In the genomic region with DNA sequence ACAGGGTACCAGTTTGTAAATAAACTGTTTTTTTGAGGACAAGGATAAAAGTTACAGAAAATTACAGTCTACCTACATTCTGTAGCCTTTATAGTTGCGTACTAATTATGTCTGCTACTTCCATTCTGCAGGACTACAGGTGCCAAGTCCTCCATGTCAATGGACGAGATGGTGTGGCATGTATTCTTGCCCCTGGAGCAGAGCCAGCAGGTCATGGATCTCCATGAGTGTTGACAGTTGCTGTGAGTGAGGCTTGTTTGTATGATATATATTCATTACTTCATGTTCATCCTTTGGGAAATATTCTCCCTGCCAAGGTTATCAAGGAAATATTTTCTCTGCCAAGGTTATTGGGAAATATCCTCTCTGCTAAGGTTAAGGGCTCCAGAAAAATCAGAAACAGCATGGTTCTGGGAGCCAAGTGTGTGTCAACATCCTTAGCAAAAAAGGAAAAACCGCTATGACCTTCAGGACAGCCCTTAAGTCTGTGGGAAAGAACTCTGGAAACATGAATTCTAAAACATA, we compare ENCODE assay signal across 28 mouse cellular contexts. TPM values are rescaled to one million over a fixed set of nuclear protein-coding genes. Genes with fewer than 3 reads are reported as not detected.
DNase-seq lines count a peak whose midpoint lies in the region; ATAC-seq and TF ChIP-seq lines count a peak whose summit lies in the region.
"Had no signal": no experiment of that assay in that cellular context is flagged by ENCODE, and none has a peak within 500 bp of the region (broad histone marks: within the 10 kb centered on the region; RNA-seq: fewer than 3 reads in every experiment).

No protein-coding gene starts in this region.

- TF ChIP-seq POLR2A in lung, adult 2 months (IDR thresholded peaks at IDR 0.05; ENCODE audit: borderline replicate concordance, extremely low read depth, low read depth, low read length): no peak

- H3K27ac ChIP-seq in forebrain, postnatal 0 days (ENCODE audit: low read depth, low read length): no peak overlapping the region
- H3K27ac ChIP-seq: forebrain, embryonic 13.5 days; hindbrain, postnatal 0 days; limb, embryonic 12.5 days; liver, embryonic 15.5 days had no signal

- no peak overlapping the region for H3K9ac ChIP-seq in forebrain, postnatal 0 days
- H3K9ac ChIP-seq: forebrain, embryonic 13.5 days; limb, embryonic 12.5 days; liver, embryonic 15.5 days had no signal

- no peaks in the 10 kb centered on the region for H3K27me3 ChIP-seq in forebrain, postnatal 0 days (ENCODE audit: insufficient read depth, low read length)
- H3K27me3 ChIP-seq: forebrain, embryonic 13.5 days; limb, embryonic 12.5 days; liver, embryonic 15.5 days had no signal

- no peak overlapping the region for H3K4me3 ChIP-seq in lung, adult 2 months (replicated peaks; ENCODE audit: extremely low read depth, low read depth, low read length)
- H3K4me3 ChIP-seq in forebrain, postnatal 0 days (ENCODE audit: low read depth, low read length): no peak overlapping the region
- H3K4me3 ChIP-seq: forebrain, embryonic 13.5 days; limb, embryonic 12.5 days; liver, embryonic 15.5 days had no signal

- intact Hi-C loops in heart, postnatal 14 days (cut with DNase I): no loop called here
- intact Hi-C loops in left cerebral cortex, postnatal 36 days (cut with DNase I): no loop called here

- H3K36me3 ChIP-seq in forebrain, postnatal 0 days (ENCODE audit: insufficient read depth): no peaks in the 10 kb centered on the region
- H3K36me3 ChIP-seq: limb, embryonic 12.5 days; liver, embryonic 15.5 days had no signal

- ATAC-seq in forebrain, postnatal 0 days: no peak
- ATAC-seq: forebrain, embryonic 13.5 days; hindbrain, postnatal 0 days; intestine, postnatal 0 days had no signal

- H3K9me3 ChIP-seq in forebrain, postnatal 0 days (ENCODE audit: low read length): no peaks in the 10 kb centered on the region
- H3K9me3 ChIP-seq: forebrain, embryonic 13.5 days; liver, embryonic 15.5 days had no signal

- H3K4me2 ChIP-seq in forebrain, postnatal 0 days (ENCODE audit: low read depth): no peak overlapping the region
- H3K4me2 ChIP-seq: forebrain, embryonic 13.5 days; heart, embryonic 11.5 days; limb, embryonic 12.5 days; liver, embryonic 15.5 days; midbrain, embryonic 11.5 days had no signal

- WGBS in lung, adult 2 months: 49% methylated on average over 3 of the region's 3 CpGs
- 76% methylated on average over 3 of the region's 3 CpGs for WGBS in forebrain, postnatal 0 days

- DNase-seq in heart, postnatal 14 days: peak; percentile 3
- no peak for DNase-seq in heart, postnatal 4 days
- DNase-seq in lung, adult 2 months: peak; percentile 8
- DNase-seq in lung, postnatal 4 days: no peak
- peak; percentile 74 to 76 for DNase-seq in adrenal gland, postnatal 36 days
- no peak for DNase-seq in left cerebral cortex, postnatal 36 days (ENCODE audit: low spot score in 2 of 2)
- DNase-seq in forebrain, postnatal 0 days: no peak
- DNase-seq: cerebellum, adult 2 months; gastrocnemius, postnatal 10 days; right cerebral cortex, adult 18-20 months; thymus, postnatal 14 days had no signal

- no peak for TF ChIP-seq CTCF in lung, adult 2 months (IDR thresholded peaks at IDR 0.05; ENCODE audit: insufficient read depth, low read length)
- no peak for TF ChIP-seq CTCF in forebrain, postnatal 0 days (IDR thresholded peaks at IDR 0.05; ENCODE audit: low read depth)

- no peaks in the 10 kb centered on the region for H3K4me1 ChIP-seq in lung, adult 2 months (ENCODE audit: control insufficient read depth, insufficient read depth, low read length)
- no peaks in the 10 kb centered on the region for H3K4me1 ChIP-seq in forebrain, postnatal 0 days (ENCODE audit: insufficient read depth)
- H3K4me1 ChIP-seq: forebrain, embryonic 13.5 days; limb, embryonic 12.5 days; liver, embryonic 15.5 days had no signal

RNA-seq across cellular contexts. Expression of gene Olfr995, which starts 23.4 kb away (rescaled TPM):
- not detected for total RNA-seq in heart, postnatal 14 days (2021)
- not detected for total RNA-seq in heart, postnatal 4 days (2021)
- not detected in 2 replicates for polyA plus RNA-seq in lung, adult 2 months (2012; rRNA removed)
- not detected for total RNA-seq in adrenal gland, postnatal 36 days (2021)
- not detected for total RNA-seq in left cerebral cortex, postnatal 36 days (2021)
- total RNA-seq in forebrain, postnatal 0 days (2014; rRNA removed): not detected in 2 replicates
- not detected in 2 replicates for polyA plus RNA-seq in forebrain, postnatal 0 days (2015; fragmentation: Nextera tagmentation; extraction: Ambion mirVana)
- total RNA-seq: gastrocnemius, postnatal 10 days; hematopoietic stem cell, adult 5-6 weeks; hindbrain, postnatal 0 days; layer of hippocampus, postnatal 10 days; left cerebral cortex, adult 8-10 months; monocyte, adult 5-6 weeks had no signal
- polyA plus RNA-seq: cerebellum, adult 2 months; cortical plate, adult 2 months; embryonic facial prominence, embryonic 11.5 days; forebrain, embryonic 13.5 days; heart, embryonic 11.5 days; hindbrain, postnatal 0 days; intestine, postnatal 0 days; large intestine, adult 2 months; limb, embryonic 12.5 days; liver, embryonic 15.5 days; midbrain, embryonic 11.5 days; neural tube, embryonic 11.5 days; small intestine, adult 2 months; testis, adult 2 months had no signal

RNA-seq across cellular contexts. Expression of gene Olfr994, which starts 30.6 kb away (rescaled TPM):
- total RNA-seq in heart, postnatal 14 days (2021): not detected
- not detected for total RNA-seq in heart, postnatal 4 days (2021)
- polyA plus RNA-seq in lung, adult 2 months (2012; rRNA removed): not detected in 2 replicates
- total RNA-seq in adrenal gland, postnatal 36 days (2021): not detected
- total RNA-seq in left cerebral cortex, postnatal 36 days (2021): not detected
- total RNA-seq in forebrain, postnatal 0 days (2014; rRNA removed): not detected in 2 replicates
- not detected in 2 replicates for polyA plus RNA-seq in forebrain, postnatal 0 days (2015; fragmentation: Nextera tagmentation; extraction: Ambion mirVana)
- total RNA-seq: gastrocnemius, postnatal 10 days; hematopoietic stem cell, adult 5-6 weeks; hindbrain, postnatal 0 days; layer of hippocampus, postnatal 10 days; left cerebral cortex, adult 8-10 months; monocyte, adult 5-6 weeks had no signal
- polyA plus RNA-seq: cerebellum, adult 2 months; cortical plate, adult 2 months; embryonic facial prominence, embryonic 11.5 days; forebrain, embryonic 13.5 days; heart, embryonic 11.5 days; hindbrain, postnatal 0 days; intestine, postnatal 0 days; large intestine, adult 2 months; limb, embryonic 12.5 days; liver, embryonic 15.5 days; midbrain, embryonic 11.5 days; neural tube, embryonic 11.5 days; small intestine, adult 2 months; testis, adult 2 months had no signal

RNA-seq across cellular contexts. Expression of gene 4833423E24Rik, which starts 52.0 kb away (rescaled TPM):
- total RNA-seq in heart, postnatal 14 days (2021): not detected
- not detected for total RNA-seq in heart, postnatal 4 days (2021)
- 0.06 and 5.1 TPM in 2 replicates for polyA plus RNA-seq in lung, adult 2 months (2012; rRNA removed)
- total RNA-seq in adrenal gland, postnatal 36 days (2021): under 1 TPM; 0.26 to 0.33 TPM
- total RNA-seq in left cerebral cortex, postnatal 36 days (2021): not detected
- 0.52 and 0.62 TPM in 2 replicates for total RNA-seq in forebrain, postnatal 0 days (2014; rRNA removed)
- polyA plus RNA-seq in forebrain, postnatal 0 days (2015; fragmentation: Nextera tagmentation; extraction: Ambion mirVana): 0.16 and 0.39 TPM in 2 replicates
- total RNA-seq: gastrocnemius, postnatal 10 days; hematopoietic stem cell, adult 5-6 weeks; hindbrain, postnatal 0 days; monocyte, adult 5-6 weeks had no signal
- polyA plus RNA-seq: cortical plate, adult 2 months; embryonic facial prominence, embryonic 11.5 days; forebrain, embryonic 13.5 days; heart, embryonic 11.5 days; large intestine, adult 2 months; limb, embryonic 12.5 days; liver, embryonic 15.5 days; midbrain, embryonic 11.5 days; neural tube, embryonic 11.5 days; small intestine, adult 2 months; testis, adult 2 months had no signal

RNA-seq across cellular contexts. Expression of gene Olfr993, which starts 52.2 kb away (rescaled TPM):
- not detected for total RNA-seq in heart, postnatal 14 days (2021)
- not detected for total RNA-seq in heart, postnatal 4 days (2021)
- not detected in 2 replicates for polyA plus RNA-seq in lung, adult 2 months (2012; rRNA removed)
- not detected for total RNA-seq in adrenal gland, postnatal 36 days (2021)
- total RNA-seq in left cerebral cortex, postnatal 36 days (2021): not detected
- not detected in 2 replicates for total RNA-seq in forebrain, postnatal 0 days (2014; rRNA removed)
- not detected in 2 replicates for polyA plus RNA-seq in forebrain, postnatal 0 days (2015; fragmentation: Nextera tagmentation; extraction: Ambion mirVana)
- total RNA-seq: gastrocnemius, postnatal 10 days; hematopoietic stem cell, adult 5-6 weeks; hindbrain, postnatal 0 days; layer of hippocampus, postnatal 10 days; left cerebral cortex, adult 8-10 months; monocyte, adult 5-6 weeks had no signal
- polyA plus RNA-seq: cerebellum, adult 2 months; cortical plate, adult 2 months; embryonic facial prominence, embryonic 11.5 days; forebrain, embryonic 13.5 days; heart, embryonic 11.5 days; hindbrain, postnatal 0 days; intestine, postnatal 0 days; large intestine, adult 2 months; limb, embryonic 12.5 days; liver, embryonic 15.5 days; midbrain, embryonic 11.5 days; neural tube, embryonic 11.5 days; small intestine, adult 2 months; testis, adult 2 months had no signal

RNA-seq across cellular contexts. Expression of gene Olfr992, which starts 57.6 kb away (rescaled TPM):
- not detected for total RNA-seq in heart, postnatal 14 days (2021)
- not detected for total RNA-seq in heart, postnatal 4 days (2021)
- not detected in 2 replicates for polyA plus RNA-seq in lung, adult 2 months (2012; rRNA removed)
- not detected for total RNA-seq in adrenal gland, postnatal 36 days (2021)
- not detected for total RNA-seq in left cerebral cortex, postnatal 36 days (2021)
- total RNA-seq in forebrain, postnatal 0 days (2014; rRNA removed): not detected in 2 replicates
- polyA plus RNA-seq in forebrain, postnatal 0 days (2015; fragmentation: Nextera tagmentation; extraction: Ambion mirVana): not detected in 2 replicates
- total RNA-seq: gastrocnemius, postnatal 10 days; hematopoietic stem cell, adult 5-6 weeks; hindbrain, postnatal 0 days; layer of hippocampus, postnatal 10 days; left cerebral cortex, adult 8-10 months; monocyte, adult 5-6 weeks had no signal
- polyA plus RNA-seq: cerebellum, adult 2 months; cortical plate, adult 2 months; embryonic facial prominence, embryonic 11.5 days; forebrain, embryonic 13.5 days; heart, embryonic 11.5 days; hindbrain, postnatal 0 days; intestine, postnatal 0 days; large intestine, adult 2 months; limb, embryonic 12.5 days; liver, embryonic 15.5 days; midbrain, embryonic 11.5 days; neural tube, embryonic 11.5 days; small intestine, adult 2 months; testis, adult 2 months had no signal

Comparison
In these comparisons a context has a peak if more than half of its experiments do, and no peak if none do; other contexts are left out.
1. DNase-seq: peak in heart, postnatal 14 days (2 of 2), lung, adult 2 months (single experiment) and adrenal gland, postnatal 36 days (2 of 2); none in heart, postnatal 4 days (single experiment), lung, postnatal 4 days (0 of 2), left cerebral cortex, postnatal 36 days (0 of 2) and forebrain, postnatal 0 days (single experiment).